Mouse (Mus musculus): ENCODE data around the gene Mrps22. TPM values are rescaled to one million over a fixed set of nuclear protein-coding genes. Genes with fewer than 3 reads are reported as not detected.

The Mrps22 gene
- 16.9 and 18.5 TPM in 2 replicates for polyA plus RNA-seq (2012; rRNA removed)

DNA sequence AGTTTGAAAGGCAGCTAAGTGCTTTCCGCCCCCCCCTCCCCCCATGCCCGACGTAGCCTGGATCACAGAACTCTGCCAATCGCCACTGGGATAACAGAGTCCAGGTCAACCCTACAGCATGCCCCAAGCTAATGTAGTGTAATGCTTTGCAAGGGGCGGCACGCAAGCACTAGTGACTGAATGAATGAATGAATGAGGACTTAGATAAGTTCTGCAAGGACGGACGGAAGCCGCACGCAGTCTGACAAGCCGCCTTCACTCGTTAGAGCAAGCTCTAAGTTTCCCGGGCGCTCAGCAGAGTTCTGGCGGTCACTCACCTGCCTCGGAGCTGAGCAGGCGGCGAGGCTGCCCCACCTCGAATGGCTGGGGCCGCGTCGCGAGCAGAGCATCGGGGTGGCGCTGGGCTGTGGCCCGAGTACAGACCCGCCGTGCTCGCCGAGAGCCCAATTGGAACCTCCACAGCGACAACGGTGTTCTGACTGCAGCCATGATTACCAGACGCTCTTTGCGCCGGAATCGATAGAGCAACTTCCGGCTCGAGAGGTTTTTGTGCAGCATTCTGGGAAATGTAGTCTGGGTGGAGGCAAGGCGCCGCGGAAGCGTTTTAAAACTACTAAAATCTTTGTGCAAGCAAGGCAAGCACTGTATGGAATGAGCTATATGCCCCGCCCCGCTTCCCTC lies at the start of gene Mrps22:
Gene Mrps22, minus strand, starts transcription at position 505 of the 681 bp plus-strand sequence.
- TF ChIP-seq CTCF (IDR thresholded peaks at IDR 0.05; ENCODE audit: borderline replicate concordance, control insufficient read depth, extremely low read depth, insufficient read depth, low read length, poor library complexity) (0 out of 2 replicates have a peak, but pooled peaks have one; percentile 23), POLR2A (IDR thresholded peaks at IDR 0.05; ENCODE audit: control insufficient read depth, extremely low read depth, insufficient read depth, low read length, poor library complexity) (peak; percentile 87)
- Histone ChIP-seq H3K27me3 (ENCODE audit: control insufficient read depth, insufficient read depth, low read length) (no peaks in the 10 kb centered on the region), H3K36me3 (ENCODE audit: control insufficient read depth, insufficient read depth, low read length) (peaks cover 14% of the 10 kb centered on the region), H3K27ac (ENCODE audit: control insufficient read depth, insufficient read depth, low read length) (no peak within 1 kb of the TSS), H3K4me3 (ENCODE audit: control insufficient read depth, insufficient read depth, low read length) (peak within 1 kb of the TSS; percentile 98), H3K4me1 (replicated peaks; ENCODE audit: control insufficient read depth, insufficient read depth, low read length) (peaks cover 3% of the 10 kb centered on the region; the same call in 1 of the 2 replicates)
- under 1% methylated on average over 44 of the region's 44 CpGs for WGBS
- DNase-seq: peak; percentile 84

DNA sequence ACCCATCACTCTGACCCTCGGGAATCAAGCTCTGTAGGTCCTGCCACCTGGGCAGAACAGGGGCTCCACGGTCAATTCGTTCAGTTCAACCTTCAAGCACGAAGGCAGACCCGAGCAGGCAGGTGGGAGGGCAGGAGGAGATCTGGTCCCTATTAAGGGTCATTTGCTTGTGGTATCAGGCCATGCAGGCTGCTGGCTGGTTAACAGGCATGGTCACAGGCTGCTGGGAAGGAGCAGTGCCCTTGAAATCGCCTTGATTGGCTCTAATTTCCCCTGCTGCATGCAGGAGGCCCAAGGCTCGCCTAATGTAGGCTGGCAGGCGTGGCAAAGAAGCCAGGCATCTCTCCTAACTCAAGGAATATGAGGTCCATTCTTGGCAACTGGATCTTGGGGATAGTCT lies 49.1 kb upstream of the Mrps22 start:
- WGBS: 70% methylated on average over 8 of the region's 8 CpGs
- Histone ChIP-seq H3K36me3 (ENCODE audit: control insufficient read depth, insufficient read depth, low read length) (no peaks in the 10 kb centered on the region), H3K4me3 (ENCODE audit: control insufficient read depth, insufficient read depth, low read length) (no peak overlapping the region), H3K27me3 (ENCODE audit: control insufficient read depth, insufficient read depth, low read length) (no peaks in the 10 kb centered on the region), H3K27ac (ENCODE audit: control insufficient read depth, insufficient read depth, low read length) (no peak overlapping the region), H3K4me1 (replicated peaks; ENCODE audit: control insufficient read depth, insufficient read depth, low read length) (no peaks in the 10 kb centered on the region)
- no peak for TF ChIP-seq CTCF (IDR thresholded peaks at IDR 0.05; ENCODE audit: borderline replicate concordance, control insufficient read depth, extremely low read depth, insufficient read depth, low read length, poor library complexity)
- TF ChIP-seq POLR2A (IDR thresholded peaks at IDR 0.05; ENCODE audit: control insufficient read depth, extremely low read depth, insufficient read depth, low read length, poor library complexity): no peak
- DNase-seq: no peak

- H3K4me3 ChIP-seq (ENCODE audit: control insufficient read depth, insufficient read depth, low read length): no peak overlapping the region
- WGBS: 89% methylated on average over 12 of the region's 12 CpGs
- TF ChIP-seq POLR2A (IDR thresholded peaks at IDR 0.05; ENCODE audit: control insufficient read depth, extremely low read depth, insufficient read depth, low read length, poor library complexity) (no peak), CTCF (IDR thresholded peaks at IDR 0.05; ENCODE audit: borderline replicate concordance, control insufficient read depth, extremely low read depth, insufficient read depth, low read length, poor library complexity) (no peak)
- no peak for DNase-seq
- H3K4me1 ChIP-seq (replicated peaks; ENCODE audit: control insufficient read depth, insufficient read depth, low read length): no peaks in the 10 kb centered on the region
- no peak overlapping the region for H3K27ac ChIP-seq (ENCODE audit: control insufficient read depth, insufficient read depth, low read length)
- no peaks in the 10 kb centered on the region for H3K27me3 ChIP-seq (ENCODE audit: control insufficient read depth, insufficient read depth, low read length)
- H3K36me3 ChIP-seq (ENCODE audit: control insufficient read depth, insufficient read depth, low read length): no peaks in the 10 kb centered on the region
Measured at GRCm38 (mm10) chr9:98647418-98647817, 46.0 kb upstream of the Mrps22 start.

DNA sequence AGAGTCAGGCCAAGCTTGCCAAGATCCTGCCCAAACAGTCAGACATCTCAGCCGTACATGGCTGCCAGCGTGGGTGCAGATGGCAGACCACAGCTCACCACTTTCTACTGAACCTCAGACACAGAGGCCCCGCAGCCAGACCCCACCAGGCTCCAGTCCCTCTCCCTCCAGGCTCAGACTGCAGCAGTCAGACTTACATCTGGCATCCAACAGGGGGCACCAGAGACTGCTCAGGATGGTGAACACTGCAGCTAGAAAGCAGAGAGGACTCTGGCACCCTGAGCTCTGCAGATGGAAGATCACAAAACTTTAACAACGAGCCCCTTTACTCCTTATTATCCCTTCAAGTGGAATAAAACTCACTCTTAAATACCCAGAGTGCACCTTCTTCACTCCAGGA lies 44.3 kb upstream of the Mrps22 start:
- no peak overlapping the region for H3K27ac ChIP-seq (ENCODE audit: control insufficient read depth, insufficient read depth, low read length)
- no peaks in the 10 kb centered on the region for H3K4me1 ChIP-seq (replicated peaks; ENCODE audit: control insufficient read depth, insufficient read depth, low read length)
- no peaks in the 10 kb centered on the region for H3K36me3 ChIP-seq (ENCODE audit: control insufficient read depth, insufficient read depth, low read length)
- no peaks in the 10 kb centered on the region for H3K27me3 ChIP-seq (ENCODE audit: control insufficient read depth, insufficient read depth, low read length)
- TF ChIP-seq POLR2A (IDR thresholded peaks at IDR 0.05; ENCODE audit: control insufficient read depth, extremely low read depth, insufficient read depth, low read length, poor library complexity) (no peak), CTCF (IDR thresholded peaks at IDR 0.05; ENCODE audit: borderline replicate concordance, control insufficient read depth, extremely low read depth, insufficient read depth, low read length, poor library complexity) (0 out of 2 replicates have a peak, but pooled peaks have one; percentile 38)
- no peak overlapping the region for H3K4me3 ChIP-seq (ENCODE audit: control insufficient read depth, insufficient read depth, low read length)
- DNase-seq: peak; percentile 33
- 23% methylated on average over 4 of the region's 4 CpGs for WGBS

GRCm38 (mm10) chr9:98642126-98642525 lies 40.7 kb upstream of the Mrps22 start:
- H3K36me3 ChIP-seq (ENCODE audit: control insufficient read depth, insufficient read depth, low read length): no peaks in the 10 kb centered on the region
- no peak for DNase-seq
- H3K27ac ChIP-seq (ENCODE audit: control insufficient read depth, insufficient read depth, low read length): no peak overlapping the region
- 90% methylated on average over 6 of the region's 6 CpGs for WGBS
- H3K4me3 ChIP-seq (ENCODE audit: control insufficient read depth, insufficient read depth, low read length): no peak overlapping the region
- H3K27me3 ChIP-seq (ENCODE audit: control insufficient read depth, insufficient read depth, low read length): no peaks in the 10 kb centered on the region
- H3K4me1 ChIP-seq (replicated peaks; ENCODE audit: control insufficient read depth, insufficient read depth, low read length): no peaks in the 10 kb centered on the region
- TF ChIP-seq POLR2A (IDR thresholded peaks at IDR 0.05; ENCODE audit: control insufficient read depth, extremely low read depth, insufficient read depth, low read length, poor library complexity): no peak
- TF ChIP-seq CTCF (IDR thresholded peaks at IDR 0.05; ENCODE audit: borderline replicate concordance, control insufficient read depth, extremely low read depth, insufficient read depth, low read length, poor library complexity): no peak

GRCm38 (mm10) chr9:98633287-98634162 lies 32.1 kb upstream of the Mrps22 start:
- Histone ChIP-seq H3K4me3 (ENCODE audit: control insufficient read depth, insufficient read depth, low read length) (no peak overlapping the region), H3K27me3 (ENCODE audit: control insufficient read depth, insufficient read depth, low read length) (no peaks in the 10 kb centered on the region), H3K27ac (ENCODE audit: control insufficient read depth, insufficient read depth, low read length) (no peak overlapping the region), H3K4me1 (replicated peaks; ENCODE audit: control insufficient read depth, insufficient read depth, low read length) (no peaks in the 10 kb centered on the region), H3K36me3 (ENCODE audit: control insufficient read depth, insufficient read depth, low read length) (no peaks in the 10 kb centered on the region)
- no peak for DNase-seq
- WGBS: 83% methylated on average over 13 of the region's 13 CpGs
- TF ChIP-seq CTCF (IDR thresholded peaks at IDR 0.05; ENCODE audit: borderline replicate concordance, control insufficient read depth, extremely low read depth, insufficient read depth, low read length, poor library complexity): no peak
- no peak for TF ChIP-seq POLR2A (IDR thresholded peaks at IDR 0.05; ENCODE audit: control insufficient read depth, extremely low read depth, insufficient read depth, low read length, poor library complexity)

All from thymus, adult 2 months (tissue).